Mouse (Mus musculus) CD4-positive, CD25-positive, alpha-beta regulatory T cell, adult 2 months (primary cell): Measurements from ENCODE around the gene Rmnd5b.
"Not testable (repeated sequence)": the region's sequence is repeated elsewhere in the genome, so short reads cannot be mapped to it uniquely, and the experiment has no call there.

Experiments
- DNase-seq: peaks from one replicate; pipeline ENCODE4 v3.0.0-alpha.2; 2012; ENCODE audit warnings: low read depth, low spot score

Rmnd5b gene

GRCm38 (mm10) chr11:51622971-51623491 lies 12.7 kb downstream of the Rmnd5b start:
- DNase-seq = no peak

GRCm38 (mm10) chr11:51621776-51622175 lies 13.9 kb downstream of the Rmnd5b start:
- DNase-seq = no peak

GRCm38 (mm10) chr11:51620084-51620483 lies 15.6 kb downstream of the Rmnd5b start:
- DNase-seq = no peak

- DNase-seq = peak; percentile 91
These were observed 16.2 kb downstream of the Rmnd5b start, which contains the start of gene Nhp2 for GRCm38 (mm10) chr11:51619409-51620060. TSS of gene Nhp2 (plus strand) at chr11:51619735.

GRCm38 (mm10) chr11:51618894-51619408 lies 16.7 kb downstream of the Rmnd5b start:
- DNase-seq = no peak

- peak; percentile 85 for DNase-seq
These were observed 18.0 kb downstream of the Rmnd5b start for GRCm38 (mm10) chr11:51617693-51618092.

GRCm38 (mm10) chr11:51616113-51616512 lies 19.6 kb downstream of the Rmnd5b start:
- not testable (repeated sequence) for DNase-seq

- peak; percentile 80 for DNase-seq
These were observed 20.1 kb downstream of the Rmnd5b start for GRCm38 (mm10) chr11:51615601-51616000.

GRCm38 (mm10) chr11:51615129-51615528 lies 20.6 kb downstream of the Rmnd5b start:
- DNase-seq = no peak

- no peak for DNase-seq
These were observed 21.4 kb downstream of the Rmnd5b start for GRCm38 (mm10) chr11:51614256-51614655.

GRCm38 (mm10) chr11:51609940-51610339 lies 25.8 kb downstream of the Rmnd5b start:
- DNase-seq = not testable (repeated sequence)

GRCm38 (mm10) chr11:51609266-51609909 lies 26.3 kb downstream of the Rmnd5b start:
- DNase-seq = no peak

GRCm38 (mm10) chr11:51607096-51607738 lies 28.5 kb downstream of the Rmnd5b start:
- no peak for DNase-seq

- peak; percentile 98 for DNase-seq
These were observed 29.1 kb downstream of the Rmnd5b start, which contains the start of gene Hnrnpab for GRCm38 (mm10) chr11:51606447-51607095. TSS of gene Hnrnpab (minus strand) at chr11:51606847.

- peak; percentile 93 for DNase-seq
These were observed 29.9 kb downstream of the Rmnd5b start for GRCm38 (mm10) chr11:51605602-51606446.

- no peak for DNase-seq
These were observed 33.4 kb downstream of the Rmnd5b start for GRCm38 (mm10) chr11:51602253-51602652.

GRCm38 (mm10) chr11:51597553-51597952 lies 38.1 kb downstream of the Rmnd5b start:
- no peak for DNase-seq

GRCm38 (mm10) chr11:51595459-51596083 lies 40.1 kb downstream of the Rmnd5b start:
- DNase-seq = no peak

- DNase-seq = no peak
These were observed 40.9 kb downstream of the Rmnd5b start for GRCm38 (mm10) chr11:51594715-51595350.

GRCm38 (mm10) chr11:51593849-51594248 lies 41.8 kb downstream of the Rmnd5b start:
- DNase-seq = no peak
